Mouse (Mus musculus) hindlimb bud, embryonic 11.5 days (tissue): Measurements from ENCODE around the gene Lhfp.

Experiments used
- DNase-seq: peaks from one replicate; pipeline ENCODE4 v3.0.0-alpha.2; 2012; ENCODE audit warnings: low read depth, low spot score; ENCODE audit errors: extremely low spot score

Lhfp gene

DNA sequence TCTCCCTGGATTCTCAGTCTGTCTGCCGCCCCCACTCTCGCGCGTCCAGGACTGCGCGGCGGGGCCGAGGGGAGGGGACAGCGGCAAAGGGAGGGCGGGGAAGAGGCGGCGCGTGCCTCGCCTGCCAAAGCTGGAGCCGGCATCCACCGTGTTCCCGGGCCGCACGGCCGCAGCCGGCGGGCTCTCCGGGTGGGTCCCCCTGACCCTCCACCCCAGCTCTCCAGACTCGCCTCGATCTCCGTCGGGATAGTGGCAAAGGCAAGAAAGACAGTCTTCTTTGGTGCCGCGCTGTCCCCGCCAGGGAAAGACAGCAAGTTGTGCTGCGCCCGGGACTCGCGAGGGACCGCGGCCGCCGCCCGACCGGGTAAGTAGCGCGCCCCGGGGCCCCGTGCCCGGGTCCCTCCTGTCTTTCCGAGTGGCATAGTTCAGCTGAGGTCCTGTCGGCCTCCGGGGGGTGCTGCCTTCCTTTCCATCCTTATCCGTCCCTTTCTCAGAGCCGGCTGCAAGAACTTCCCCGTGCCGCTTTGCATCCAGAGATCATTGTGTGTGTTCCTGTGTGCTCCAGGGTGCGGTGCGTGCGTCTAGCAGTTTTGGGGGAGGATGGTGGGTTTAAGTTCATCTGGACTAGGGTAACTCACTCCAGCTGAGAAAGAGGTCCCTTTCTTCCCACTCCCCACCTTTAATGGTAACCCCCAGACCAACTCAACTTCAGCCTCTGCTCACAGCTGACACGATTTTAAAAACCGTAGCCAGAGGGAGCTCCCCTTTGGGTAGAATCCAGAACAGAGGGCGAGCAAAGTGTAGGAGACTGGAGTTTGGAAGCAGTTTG lies at the start of gene Lhfp:
Lhfp (plus strand) TSS at position 118 of the 829 bp plus-strand sequence.
- DNase-seq = no peak

- DNase-seq = no peak
These were observed 48.0 kb upstream of the Lhfp start for GRCm38 (mm10) chr3:52993296-52993695.

- no peak for DNase-seq
These were observed 46.7 kb upstream of the Lhfp start for GRCm38 (mm10) chr3:52994666-52995065.

GRCm38 (mm10) chr3:52996635-52997034 lies 44.7 kb upstream of the Lhfp start:
- no peak for DNase-seq

DNA sequence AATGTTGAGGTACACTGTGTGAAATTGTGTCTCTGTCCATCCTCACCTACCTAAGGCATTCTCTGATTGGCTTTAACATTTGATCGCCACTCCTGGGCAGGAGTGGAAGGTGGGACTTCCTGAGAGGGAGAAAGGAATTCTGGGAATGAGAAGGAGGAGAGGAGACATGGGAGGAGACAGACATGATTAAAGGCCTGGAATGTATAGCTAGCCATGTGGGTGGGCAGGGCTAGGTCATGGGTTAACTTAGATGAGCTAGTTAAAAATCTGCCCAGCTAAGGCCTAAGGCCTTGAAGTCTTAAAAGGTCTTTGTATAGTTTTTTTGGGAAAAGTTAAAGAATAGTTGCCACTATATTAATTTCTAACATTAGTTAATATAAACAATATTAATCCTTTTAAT lies 43.9 kb upstream of the Lhfp start:
- no peak for DNase-seq

DNA sequence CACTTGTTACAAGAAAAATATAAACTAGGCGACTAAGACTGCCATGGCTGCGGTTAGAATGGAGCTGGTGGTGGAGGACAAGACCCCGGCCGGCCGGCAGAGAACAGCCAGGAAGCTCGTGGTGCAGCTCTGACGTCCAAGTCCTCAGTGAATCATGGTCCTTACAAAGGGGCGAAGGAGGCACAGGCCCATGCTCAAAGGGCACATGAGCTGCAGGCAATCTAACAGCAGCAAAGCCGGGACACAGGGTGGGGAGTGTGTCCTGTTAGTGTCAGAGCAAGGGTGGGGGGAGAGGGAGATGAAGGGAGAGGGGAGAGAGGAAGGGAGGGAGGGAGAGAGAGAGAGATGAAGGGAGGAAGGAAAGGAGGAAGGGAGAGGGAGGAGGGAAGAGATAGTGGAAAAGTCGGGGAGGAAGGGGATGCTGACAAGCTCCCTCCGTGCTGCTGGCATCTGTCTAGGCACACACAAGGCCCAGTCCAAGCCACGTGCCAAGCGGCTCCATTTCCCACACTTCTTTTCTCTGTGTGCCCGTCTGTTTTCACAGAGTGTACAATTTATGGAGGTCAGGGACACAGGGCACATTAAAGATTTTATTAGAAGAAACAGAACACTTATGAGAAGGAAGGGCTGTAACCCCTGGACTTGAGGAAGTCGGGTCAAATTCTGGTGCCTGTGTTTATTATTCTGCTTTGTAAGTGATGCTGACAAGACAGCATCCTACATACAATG lies 42.1 kb upstream of the Lhfp start:
- no peak for DNase-seq

DNA sequence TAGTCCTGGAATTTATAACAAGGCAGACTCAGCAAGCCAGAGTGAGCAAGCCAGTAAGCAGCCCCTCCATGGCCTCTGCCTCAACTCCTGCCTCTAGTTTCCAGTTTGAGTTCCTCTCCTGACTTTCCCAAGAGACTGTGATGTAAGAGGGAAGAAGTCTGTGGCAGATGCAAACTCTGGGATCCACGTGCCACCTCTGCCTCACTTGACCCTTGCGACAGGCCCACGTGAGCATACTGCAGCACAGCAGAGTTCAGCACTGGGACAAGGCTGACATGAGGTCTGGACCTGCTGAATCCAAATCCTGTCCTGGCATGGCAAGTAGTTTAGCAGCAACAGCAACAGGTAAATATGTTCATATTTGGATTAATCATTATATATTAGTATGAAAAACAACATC lies 41.3 kb upstream of the Lhfp start:
- DNase-seq = no peak

GRCm38 (mm10) chr3:53002076-53002475 lies 39.3 kb upstream of the Lhfp start:
- DNase-seq = no peak

DNA sequence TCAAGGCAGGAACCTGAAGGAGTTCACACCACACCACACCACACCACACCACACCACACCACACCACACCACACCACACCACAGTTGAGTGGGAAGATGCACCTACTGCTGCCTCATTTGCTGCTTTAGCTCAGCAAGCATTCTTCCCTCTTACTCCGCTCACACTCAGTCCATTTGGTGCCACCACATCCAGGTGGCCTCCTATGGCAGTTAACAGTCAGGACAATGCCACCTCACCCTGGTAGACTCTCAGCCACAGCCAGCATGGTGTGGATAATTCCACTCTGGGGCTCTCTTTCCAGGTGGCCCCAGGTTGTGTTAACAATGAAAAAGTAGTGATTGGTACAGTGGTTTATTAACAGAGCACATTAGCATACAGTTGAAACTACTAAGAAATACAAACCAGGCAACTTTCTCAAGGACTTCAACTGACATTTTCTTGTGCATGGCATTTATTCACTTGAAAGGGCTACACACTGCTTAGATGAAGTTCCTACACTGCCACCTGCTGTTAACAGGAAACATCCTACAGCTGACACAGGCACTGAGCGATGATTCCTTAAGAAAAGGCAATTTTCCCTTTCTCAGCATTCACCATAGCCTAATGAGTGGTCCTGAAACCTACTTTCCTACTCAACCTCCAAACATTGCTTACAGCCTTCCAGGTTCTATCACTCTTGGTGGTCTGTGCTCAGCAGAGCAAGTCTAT lies 36.8 kb upstream of the Lhfp start:
- DNase-seq = no peak

DNA sequence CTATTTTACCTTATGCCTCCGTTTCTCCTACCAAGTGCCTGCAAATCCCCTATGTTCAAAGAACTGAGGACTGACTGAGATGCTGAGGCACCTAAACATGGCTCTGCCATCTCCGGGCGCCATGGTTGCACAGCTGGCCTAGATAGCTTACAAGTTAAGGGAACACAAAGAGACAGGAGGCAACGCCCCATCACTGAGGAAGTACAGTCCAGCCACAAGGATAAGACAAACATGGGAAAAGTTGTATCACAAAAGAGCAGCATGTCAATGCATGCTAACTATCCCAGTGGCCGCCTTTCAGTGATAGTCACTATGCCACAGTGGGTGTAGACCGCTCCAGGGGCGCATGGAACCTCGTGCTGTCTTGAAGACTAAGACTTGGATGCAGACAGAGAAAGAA lies 33.9 kb upstream of the Lhfp start:
- DNase-seq = no peak

DNA sequence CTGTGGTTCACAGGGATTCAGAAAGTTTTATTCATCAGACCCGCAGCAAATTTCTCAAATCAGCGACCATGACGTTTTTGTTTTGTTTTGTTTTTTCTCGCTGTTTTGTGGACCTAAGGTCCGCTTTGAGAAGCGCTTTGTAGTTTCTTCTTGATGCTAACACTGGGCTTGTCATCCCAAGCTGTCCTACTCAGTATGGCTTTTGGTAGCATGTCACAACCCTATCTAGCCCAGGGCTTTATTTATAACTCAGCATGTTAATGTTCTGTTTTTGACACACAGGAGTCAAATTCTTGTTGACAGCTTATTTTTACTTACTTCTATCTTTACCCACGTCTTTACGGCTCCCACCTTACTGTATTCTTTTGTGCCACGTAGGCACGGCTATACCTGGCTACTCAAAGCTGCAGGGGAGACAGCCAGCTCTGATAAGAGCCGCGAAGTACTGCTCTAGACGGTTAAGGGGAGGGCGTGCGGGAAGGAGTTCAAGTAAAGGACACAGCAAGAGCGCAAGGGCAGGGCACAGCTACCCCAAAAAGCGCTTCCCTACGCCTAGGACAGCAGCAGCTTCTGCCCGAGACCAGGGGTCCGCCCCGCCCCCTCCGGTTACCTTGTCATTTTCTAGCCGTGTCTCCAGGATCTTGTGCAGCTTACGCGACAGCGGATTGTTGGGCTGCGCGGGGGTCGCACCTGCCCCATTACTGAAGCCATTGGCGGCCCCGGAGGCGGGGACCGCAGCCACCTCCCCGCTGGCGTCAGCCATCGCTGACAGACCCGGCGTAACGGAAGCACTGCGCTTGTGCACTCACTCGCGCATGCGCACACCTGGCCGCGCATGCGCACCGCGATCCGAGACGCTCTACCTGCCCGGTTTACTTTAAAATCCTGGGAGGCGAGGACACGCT lies 24.6 kb upstream of the Lhfp start, which contains the start of gene Cog6:
Cog6 (minus strand) TSS at position 802 of the 905 bp plus-strand sequence.
- peak; percentile 77 for DNase-seq

- DNase-seq = no peak
These were observed 14.0 kb upstream of the Lhfp start for GRCm38 (mm10) chr3:53027333-53027732.

DNA sequence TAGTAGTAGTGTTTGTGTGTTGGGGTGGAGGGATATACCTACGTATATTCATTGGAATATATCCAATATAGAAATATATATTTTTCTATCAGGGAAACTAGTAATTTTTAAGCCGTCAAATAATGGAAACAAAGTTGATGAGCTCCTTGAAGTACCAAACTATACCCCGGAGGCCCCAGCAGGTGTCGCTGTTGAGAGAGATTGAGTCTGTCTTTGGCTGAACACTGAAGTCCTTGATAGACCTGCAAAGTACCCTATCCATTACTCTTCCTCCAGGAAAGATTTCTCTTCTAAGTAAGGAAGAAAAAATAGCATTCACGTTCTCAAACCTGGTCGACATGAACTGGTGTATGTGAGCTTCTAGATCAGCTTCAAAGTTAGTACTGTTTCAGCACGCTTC lies 12.3 kb upstream of the Lhfp start:
- no peak for DNase-seq

GRCm38 (mm10) chr3:53031586-53031985 lies 9.7 kb upstream of the Lhfp start:
- no peak for DNase-seq

- DNase-seq = no peak
These were observed 8.9 kb upstream of the Lhfp start for GRCm38 (mm10) chr3:53032432-53032831.

DNA sequence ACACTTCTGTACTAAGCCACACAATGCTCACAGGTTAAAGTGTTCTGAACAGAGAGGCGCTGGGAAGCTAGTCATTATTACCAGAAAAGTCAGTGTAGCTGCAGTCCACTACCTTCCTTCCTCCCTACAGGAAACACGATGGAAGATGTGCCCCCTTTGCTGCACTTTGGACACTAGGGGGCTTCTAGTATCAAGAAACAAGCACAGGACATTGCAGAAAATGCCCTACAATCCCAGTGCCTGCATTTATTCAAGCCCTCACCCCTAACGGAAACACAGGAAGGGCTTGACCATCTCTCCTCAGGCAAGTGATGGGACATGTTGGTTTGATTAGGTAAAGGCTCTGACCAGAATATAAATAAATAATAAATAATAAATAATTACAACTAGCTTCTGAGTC lies 7.9 kb upstream of the Lhfp start:
- DNase-seq = no peak

DNA sequence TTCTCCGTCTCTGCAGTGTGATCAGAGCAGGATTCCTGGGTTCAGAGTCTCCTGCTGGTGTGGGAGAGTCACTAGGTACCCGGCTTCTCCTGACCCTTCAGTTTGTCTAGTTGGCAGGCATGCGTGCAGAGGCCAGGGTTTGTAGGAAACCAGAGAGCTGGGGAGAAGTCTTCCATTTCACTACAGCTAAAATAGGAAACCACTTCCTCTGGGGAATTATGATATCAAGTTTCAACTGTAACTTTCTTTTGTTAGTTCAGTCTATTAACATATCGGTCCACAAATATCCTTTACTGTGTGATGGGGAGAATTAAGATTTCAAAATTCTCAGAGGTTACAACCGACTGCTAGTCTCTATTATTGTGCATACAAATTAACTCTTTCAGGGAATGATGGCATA lies 5.3 kb upstream of the Lhfp start:
- DNase-seq = no peak

GRCm38 (mm10) chr3:53036941-53037340 lies 4.4 kb upstream of the Lhfp start:
- no peak for DNase-seq

DNA sequence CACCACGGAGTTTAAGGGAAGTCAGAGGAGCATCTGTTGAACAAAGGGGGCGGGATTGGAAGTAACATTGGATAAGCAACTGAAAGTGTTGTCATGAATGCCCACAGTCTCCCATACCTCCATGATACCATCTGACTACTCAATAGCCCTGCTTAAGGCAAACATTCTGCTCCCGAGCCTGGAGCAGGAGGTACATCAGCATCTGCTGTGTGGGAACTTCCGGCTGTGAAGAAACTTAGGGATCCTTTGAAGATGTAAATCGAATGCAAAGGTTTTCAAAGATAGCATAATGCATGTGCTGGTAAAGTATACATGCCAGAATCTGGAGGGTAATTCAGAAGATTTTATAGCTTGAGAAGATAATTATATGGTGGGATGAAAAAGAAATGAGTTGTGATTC lies 2.4 kb upstream of the Lhfp start:
- no peak for DNase-seq

- no peak for DNase-seq
These were observed 1.6 kb upstream of the Lhfp start for GRCm38 (mm10) chr3:53039746-53040145.
